ENCODE assay signal across 10 mouse cellular contexts in genomic region chr11:79837076-79837990, GRCm38 (mm10).
DNase-seq lines count a peak whose midpoint lies in the region; ATAC-seq lines count a peak whose summit lies in the region.
"Had no signal": no experiment of that assay in that cellular context is flagged by ENCODE, and none has a peak within 500 bp of the region (broad histone marks: within the 10 kb centered on the region; RNA-seq: fewer than 3 reads in every experiment).

No protein-coding gene starts in this region.

- peaks cover 29% of the 10 kb centered on the region for H3K4me1 ChIP-seq in heart, embryonic 13.5 days

- H3K9me3 ChIP-seq in heart, embryonic 13.5 days = no peaks in the 10 kb centered on the region

- H3K27me3 ChIP-seq in heart, embryonic 13.5 days (replicated peaks) = 0 out of 2 replicates have a peak, but pooled peaks cover 5% of the 10 kb centered on the region

- WGBS in heart, embryonic 13.5 days = 6% methylated on average over 6 of the region's 6 CpGs

- peak; percentile 20 for DNase-seq in ovary, adult 18-20 months (ENCODE audit: low spot score)
- no peak for DNase-seq in ovary, postnatal 10 days (ENCODE audit: low spot score)
- peak; percentile 66 for DNase-seq in liver
- peak; percentile 68 for DNase-seq in yolk sac, embryonic 10.5 days (ENCODE audit: low spot score)
- no peak for DNase-seq in right cerebral cortex, postnatal 36 days (ENCODE audit: low spot score in 2 of 2)
- DNase-seq in lung, postnatal 14 days = no peak
- DNase-seq: cerebellum, adult 9-11 months had no signal

- H3K27ac ChIP-seq in heart, embryonic 13.5 days (replicated peaks) = peak overlapping the region; percentile 64; the same call in 1 of the 2 replicates

- no peaks in the 10 kb centered on the region for H3K36me3 ChIP-seq in heart, embryonic 13.5 days

- ATAC-seq in heart, embryonic 13.5 days (ENCODE audit: extremely low read depth, insufficient number of reproducible peaks, low FRiP score, low TSS enrichment) = no peak

- 0 out of 2 replicates have a peak overlapping the region, but pooled peaks have one; percentile 13 for H3K4me2 ChIP-seq in heart, embryonic 13.5 days

- H3K4me3 ChIP-seq in heart, embryonic 13.5 days = no peak overlapping the region
- H3K4me3 ChIP-seq: erythroblast, embryonic 14.5 days; megakaryocyte, embryonic 14.5 days had no signal

- peak overlapping the region; percentile 38; the same call in 1 of the 2 replicates for H3K9ac ChIP-seq in heart, embryonic 13.5 days

Comparison
In these comparisons a context has a peak if more than half of its experiments do, and no peak if none do; other contexts are left out.
1. DNase-seq: peak in ovary, adult 18-20 months (single experiment), liver (single experiment) and yolk sac, embryonic 10.5 days (single experiment); none in ovary, postnatal 10 days (single experiment), right cerebral cortex, postnatal 36 days (0 of 2) and lung, postnatal 14 days (single experiment).